Mouse (Mus musculus): Measurements from ENCODE around the gene Nnmt.

Nnmt gene

GRCm38 (mm10) chr9:48604939-48605598 lies at the start of gene Nnmt:
TSS of gene Nnmt (minus strand) at chr9:48605153.
- DNase-seq, result no peak

- DNase-seq, result no peak
These were observed 49.8 kb upstream of the Nnmt start for GRCm38 (mm10) chr9:48654730-48655129.

- DNase-seq, result no peak
These were observed 48.6 kb upstream of the Nnmt start for GRCm38 (mm10) chr9:48653399-48654070.

- no peak for DNase-seq
These were observed 47.1 kb upstream of the Nnmt start for GRCm38 (mm10) chr9:48652026-48652425.

- no peak for DNase-seq
These were observed 45.9 kb upstream of the Nnmt start for GRCm38 (mm10) chr9:48650846-48651245.

GRCm38 (mm10) chr9:48649851-48650685 lies 45.1 kb upstream of the Nnmt start:
- DNase-seq, result peak; percentile 53

- DNase-seq, result no peak
These were observed 44.3 kb upstream of the Nnmt start for GRCm38 (mm10) chr9:48649098-48649766.

- DNase-seq, result no peak
These were observed 43.5 kb upstream of the Nnmt start for GRCm38 (mm10) chr9:48648285-48649097.

GRCm38 (mm10) chr9:48647648-48648284 lies 42.8 kb upstream of the Nnmt start:
- no peak for DNase-seq

- DNase-seq, result no peak
These were observed 42.1 kb upstream of the Nnmt start for GRCm38 (mm10) chr9:48646781-48647647.

- DNase-seq, result peak; percentile 55
These were observed 41.3 kb upstream of the Nnmt start for GRCm38 (mm10) chr9:48646251-48646650.

GRCm38 (mm10) chr9:48645648-48646126 lies 40.7 kb upstream of the Nnmt start:
- no peak for DNase-seq

- DNase-seq, result no peak
These were observed 40.1 kb upstream of the Nnmt start for GRCm38 (mm10) chr9:48644926-48645647.

- DNase-seq, result no peak
These were observed 39.4 kb upstream of the Nnmt start for GRCm38 (mm10) chr9:48644376-48644775.

GRCm38 (mm10) chr9:48641636-48642035 lies 36.7 kb upstream of the Nnmt start:
- no peak for DNase-seq

GRCm38 (mm10) chr9:48640881-48641280 lies 35.9 kb upstream of the Nnmt start:
- DNase-seq, result no peak

- no peak for DNase-seq
These were observed 33.3 kb upstream of the Nnmt start for GRCm38 (mm10) chr9:48638176-48638803.

- no peak for DNase-seq
These were observed 32.2 kb upstream of the Nnmt start for GRCm38 (mm10) chr9:48637161-48637560.
